Mouse (Mus musculus) small intestine, adult 2 months (tissue): ENCODE data around the gene Smpd1.

Experiments used
- CTCF ChIP-seq: fragments of 200-500 bp; IDR thresholded peaks from 2 replicates; pipeline ENCODE4 v1.5.1; 2012; ENCODE audit warnings: low read depth, mild to moderate bottlenecking, control low read depth, inconsistent platforms, low read length, moderate library complexity, mixed read lengths; ENCODE audit not compliant: insufficient replicate concordance, insufficient read length; ENCODE audit errors: extremely low read depth
- POLR2A ChIP-seq: fragments of 200-500 bp; IDR thresholded peaks from 2 replicates; pipeline ENCODE4 v1.6.1; 2012; ENCODE audit warnings: low read depth, mild to moderate bottlenecking, control low read depth, inconsistent platforms, low read length, moderate library complexity

DNA sequence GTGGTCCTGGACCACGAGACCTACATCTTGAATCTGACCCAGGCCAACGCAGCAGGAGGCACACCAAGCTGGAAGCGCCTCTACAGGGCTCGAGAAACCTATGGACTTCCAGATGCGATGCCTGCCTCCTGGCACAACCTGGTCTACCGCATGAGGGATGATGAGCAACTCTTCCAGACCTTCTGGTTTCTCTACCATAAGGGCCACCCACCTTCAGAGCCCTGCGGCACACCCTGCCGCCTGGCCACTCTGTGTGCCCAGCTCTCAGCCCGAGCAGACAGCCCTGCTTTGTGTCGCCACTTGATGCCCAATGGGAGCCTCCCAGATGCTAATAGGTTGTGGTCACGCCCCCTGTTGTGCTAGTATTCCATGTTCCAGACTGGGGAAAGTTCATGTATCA is 3.5 kb downstream of the Smpd1 start:
- no peak for TF ChIP-seq POLR2A
- no peak for TF ChIP-seq CTCF
